Mouse (Mus musculus) lung, postnatal 0 days (tissue): ENCODE results near the gene Gm47283. TPM values are rescaled to one million over a fixed set of nuclear protein-coding genes. Genes with fewer than 3 reads are reported as not detected.
"Not testable (repeated sequence)": the region's sequence is repeated elsewhere in the genome, so short reads cannot be mapped to it uniquely, and the experiment has no call there.

Experiments
- ATAC-seq: fragments of 200-750 bp; cut with Nextera tagmentation; 2 replicates; pipeline ENCODE4 v1.8.0; 2017; ENCODE audit warnings: moderate library complexity
- DNase-seq: peaks from one replicate; pipeline ENCODE4 v3.0.0-alpha.2; 2016; ENCODE audit warnings: low spot score
- H3K27ac ChIP-seq: fragments of 300-500 bp; sonication (generic); 2 replicates; pipeline ENCODE4 v1.5.1; 2014; ENCODE audit warnings: antibody characterized with exemption, mild to moderate bottlenecking, low read length, mixed read lengths
- H3K27me3 ChIP-seq: fragments of 300-500 bp; sonication (generic); replicated peaks from 2 replicates; pipeline ENCODE4 v1.6.1; 2014; ENCODE audit warnings: low read length, mixed read lengths; ENCODE audit not compliant: insufficient read depth
- H3K36me3 ChIP-seq: fragments of 300-500 bp; sonication (generic); 2 replicates; pipeline ENCODE4 v1.6.1; 2014; ENCODE audit warnings: low read length, mixed read lengths; ENCODE audit not compliant: insufficient read depth
- H3K4me1 ChIP-seq: fragments of 300-500 bp; sonication (generic); 2 replicates; pipeline ENCODE4 v1.6.1; 2014; ENCODE audit warnings: antibody characterized with exemption, low read depth, low read length, mixed read lengths; ENCODE audit not compliant: insufficient read depth
- H3K4me2 ChIP-seq: fragments of 300-500 bp; sonication (generic); replicated peaks from 2 replicates; pipeline ENCODE4 v1.6.1; 2014; ENCODE audit warnings: low read depth, mild to moderate bottlenecking, low read length, moderate library complexity, mixed read lengths
- H3K4me3 ChIP-seq: fragments of 300-500 bp; sonication (generic); 2 replicates; pipeline ENCODE4 v1.5.1; 2014; ENCODE audit warnings: low read depth, low read length
- H3K9ac ChIP-seq: fragments of 300-500 bp; sonication (generic); replicated peaks from 2 replicates; pipeline ENCODE4 v1.6.1; 2014; ENCODE audit warnings: low read depth, mild to moderate bottlenecking
- H3K9me3 ChIP-seq: fragments of 300-500 bp; sonication (generic); 2 replicates; pipeline ENCODE4 v1.6.1; 2016; ENCODE audit warnings: low read length, mixed read lengths
- WGBS: fragments of 180-500 bp; shearing (Covaris S2); extraction: QIAGEN DNeasy Blood & Tissue Kit; methylation state at CpG from one replicate; pipeline ENCODE4 v1.1.7; 2014; 5-methylcytosine and 5-hydroxymethylcytosine counted together
- polyA plus RNA-seq: library from polyadenylated mRNA; unstranded; fragments of >200 nt; fragmentation: Nextera tagmentation; extraction: Ambion mirVana; gene quantifications from 2 replicates; pipeline ENCODE4 v1.2.1, GENCODE M21; 2015

Gm47283 gene
- polyA plus RNA-seq, 1 experiment from 2014 or later: not detected

DNA sequence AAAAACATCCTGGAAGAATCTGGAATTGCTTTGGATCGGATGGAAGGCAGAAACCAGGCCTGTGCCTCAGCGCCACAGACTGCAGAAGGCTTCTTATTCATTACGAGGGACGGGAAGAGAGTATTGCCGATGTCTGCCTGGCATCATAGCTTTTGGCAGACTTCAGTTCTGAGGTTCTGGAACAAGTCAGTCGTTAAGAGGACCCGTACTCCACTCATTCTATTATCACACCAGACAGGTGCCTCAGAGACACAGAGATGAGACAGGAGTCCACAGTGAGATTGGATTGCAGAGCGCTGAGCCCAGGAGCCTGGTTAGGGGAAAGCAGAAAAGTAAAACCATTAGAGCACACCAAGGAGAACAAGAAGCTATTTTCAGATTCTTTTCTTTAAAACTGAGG, 29.8 kb upstream of the Gm47283 start, which contains the start of gene Gm21860:
TSS of gene Gm21860 (minus strand) at position 101 of the 400 bp plus-strand sequence.
- not testable (repeated sequence) for DNase-seq

DNA sequence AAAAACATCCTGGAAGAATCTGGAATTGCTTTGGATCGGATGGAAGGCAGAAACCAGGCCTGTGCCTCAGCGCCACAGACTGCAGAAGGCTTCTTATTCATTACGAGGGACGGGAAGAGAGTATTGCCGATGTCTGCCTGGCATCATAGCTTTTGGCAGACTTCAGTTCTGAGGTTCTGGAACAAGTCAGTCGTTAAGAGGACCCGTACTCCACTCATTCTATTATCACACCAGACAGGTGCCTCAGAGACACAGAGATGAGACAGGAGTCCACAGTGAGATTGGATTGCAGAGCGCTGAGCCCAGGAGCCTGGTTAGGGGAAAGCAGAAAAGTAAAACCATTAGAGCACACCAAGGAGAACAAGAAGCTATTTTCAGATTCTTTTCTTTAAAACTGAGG, 54.5 kb downstream of the Gm47283 start, which contains the start of gene Gm21748:
TSS of gene Gm21748 (minus strand) at position 101 of the 400 bp plus-strand sequence.
- not testable (repeated sequence) for H3K9me3 ChIP-seq, ATAC-seq, H3K4me1 ChIP-seq, H3K4me2 ChIP-seq, H3K4me3 ChIP-seq, H3K36me3 ChIP-seq, DNase-seq, H3K27ac ChIP-seq, H3K27me3 ChIP-seq, H3K9ac ChIP-seq
- WGBS: no CpG with 5 or more reads among the region's 8 CpGs

More for the DNA sequence above, 29.8 kb upstream of the Gm47283 start, which contains the start of gene Gm21860:
- not testable (repeated sequence) for H3K27me3 ChIP-seq, H3K4me2 ChIP-seq, H3K9ac ChIP-seq, H3K4me1 ChIP-seq, H3K36me3 ChIP-seq, H3K4me3 ChIP-seq, ATAC-seq, H3K9me3 ChIP-seq, H3K27ac ChIP-seq
- WGBS: no CpG with 5 or more reads among the region's 8 CpGs

Other genes starting within 250 kb of the Gm47283 start
- gene Gm21860, start 29.9 kb upstream of the Gm47283 start, polyA plus RNA-seq: not detected in 2 replicates
- gene Gm21748, start 54.4 kb downstream of the Gm47283 start, polyA plus RNA-seq: not detected in 2 replicates